Comparison of ENCODE assay signal across 17 mouse cellular contexts in genomic region chr10:62588616-62589015, GRCm38 (mm10). TPM values are rescaled to one million over a fixed set of nuclear protein-coding genes. Genes with fewer than 3 reads are reported as not detected.
DNase-seq lines count a peak whose midpoint lies in the region; ATAC-seq and TF ChIP-seq lines count a peak whose summit lies in the region.
"Had no signal": no experiment of that assay in that cellular context is flagged by ENCODE, and none has a peak within 500 bp of the region (broad histone marks: within the 10 kb centered on the region; RNA-seq: fewer than 3 reads in every experiment).

No protein-coding gene starts in this region.

- no peaks in the 10 kb centered on the region for H3K27me3 ChIP-seq in heart, embryonic 12.5 days (replicated peaks)
- no peaks in the 10 kb centered on the region for H3K27me3 ChIP-seq in heart, adult 2 months (ENCODE audit: control insufficient read depth, insufficient read depth, low read length)
- H3K27me3 ChIP-seq in forebrain, embryonic 11.5 days (ENCODE audit: control insufficient read depth, insufficient read depth, low read length): no peaks in the 10 kb centered on the region
- H3K27me3 ChIP-seq: neural tube, embryonic 12.5 days had no signal

- DNase-seq in heart, adult 2 months: no peak
- DNase-seq in lung, postnatal 10 days: peak; percentile 11
- no peak for DNase-seq in lung, adult 18-20 months
- peak; percentile 52 for DNase-seq in adipocyte (ENCODE audit: low spot score)
- peak; percentile 23 to 39 for DNase-seq in kidney, postnatal 4 days
- no peak for DNase-seq in forebrain, embryonic 11.5 days (ENCODE audit: low spot score)
- DNase-seq: gastrocnemius, postnatal 10 days; layer of hippocampus, adult 9-11 months; liver; lung, adult 2 months; thymus, adult 2 months had no signal

- no peak for TF ChIP-seq POLR2A in heart, adult 2 months (IDR thresholded peaks at IDR 0.05; ENCODE audit: insufficient read depth, low read depth, low read length)

- TF ChIP-seq CTCF in heart, adult 2 months (IDR thresholded peaks at IDR 0.05): no peak

- H3K27ac ChIP-seq in heart, embryonic 12.5 days (ENCODE audit: poor library complexity, severe bottlenecking): no peak overlapping the region
- H3K27ac ChIP-seq in heart, adult 2 months: no peak overlapping the region
- no peak overlapping the region for H3K27ac ChIP-seq in forebrain, embryonic 11.5 days (ENCODE audit: low read depth, low read length)
- H3K27ac ChIP-seq: embryonic facial prominence, embryonic 10.5 days; hindbrain, embryonic 14.5 days; neural tube, embryonic 12.5 days had no signal

- 66% methylated on average over 4 of the region's 4 CpGs for WGBS in heart, embryonic 12.5 days
- WGBS in heart, adult 2 months: 42% methylated on average over 4 of the region's 4 CpGs
- 90% methylated on average over 4 of the region's 4 CpGs for WGBS in forebrain, embryonic 11.5 days

- intact Hi-C loops in heart, adult 2 months (cut with DNase I): no loop called here

- no peak overlapping the region for H3K4me3 ChIP-seq in heart, embryonic 12.5 days
- no peak overlapping the region for H3K4me3 ChIP-seq in heart, adult 2 months
- no peak overlapping the region for H3K4me3 ChIP-seq in forebrain, embryonic 11.5 days (ENCODE audit: low read depth, low read length)
- H3K4me3 ChIP-seq: embryonic facial prominence, embryonic 10.5 days; erythroblast, embryonic 14.5 days; neural tube, embryonic 12.5 days had no signal

- peaks cover 10% of the 10 kb centered on the region for H3K4me1 ChIP-seq in heart, embryonic 12.5 days (replicated peaks)
- H3K4me1 ChIP-seq in heart, adult 2 months (ENCODE audit: control insufficient read depth, insufficient read depth, low read length): no peaks in the 10 kb centered on the region; the same call in 1 of the 2 replicates
- no peaks in the 10 kb centered on the region for H3K4me1 ChIP-seq in forebrain, embryonic 11.5 days (replicated peaks; ENCODE audit: control insufficient read depth, insufficient read depth, low read length)
- H3K4me1 ChIP-seq: embryonic facial prominence, embryonic 10.5 days; neural tube, embryonic 12.5 days had no signal

- no peaks in the 10 kb centered on the region for H3K79me2 ChIP-seq in heart, adult 2 months (replicated peaks; ENCODE audit: control insufficient read depth, insufficient read depth, low read length)

- no peaks in the 10 kb centered on the region for H3K9me3 ChIP-seq in heart, embryonic 12.5 days (replicated peaks)
- no peaks in the 10 kb centered on the region for H3K9me3 ChIP-seq in forebrain, embryonic 11.5 days (ENCODE audit: control insufficient read depth, low read length)
- H3K9me3 ChIP-seq: embryonic facial prominence, embryonic 10.5 days; neural tube, embryonic 12.5 days had no signal

- no peak overlapping the region for H3K4me2 ChIP-seq in heart, embryonic 12.5 days
- H3K4me2 ChIP-seq in forebrain, embryonic 11.5 days (ENCODE audit: low read depth, low read length, severe bottlenecking): no peak overlapping the region
- H3K4me2 ChIP-seq: hindbrain, embryonic 14.5 days; neural tube, embryonic 12.5 days had no signal

- no peak for TF ChIP-seq EP300 in heart, adult 2 months (IDR thresholded peaks at IDR 0.05; ENCODE audit: insufficient read depth, low read depth, low read length)

- peaks cover 96% of the 10 kb centered on the region for H3K36me3 ChIP-seq in heart, embryonic 12.5 days
- H3K36me3 ChIP-seq in heart, adult 2 months (ENCODE audit: control insufficient read depth, insufficient read depth, low read length): peaks cover 9% of the 10 kb centered on the region
- H3K36me3 ChIP-seq in forebrain, embryonic 11.5 days (ENCODE audit: control insufficient read depth, insufficient read depth, low read length): peaks cover 30% of the 10 kb centered on the region

- ATAC-seq in heart, embryonic 12.5 days (ENCODE audit: insufficient number of reproducible peaks, low FRiP score): peak; percentile 23; the same call in 1 of the 2 replicates
- ATAC-seq in forebrain, embryonic 11.5 days (replicated peaks; ENCODE audit: low FRiP score): no peak
- ATAC-seq: intestine, embryonic 16.5 days had no signal

- H3K9ac ChIP-seq in heart, embryonic 12.5 days: no peak overlapping the region
- no peak overlapping the region for H3K9ac ChIP-seq in heart, adult 2 months (ENCODE audit: low read depth, low read length)
- H3K9ac ChIP-seq in forebrain, embryonic 11.5 days (ENCODE audit: low read length): no peak overlapping the region
- H3K9ac ChIP-seq: hindbrain, embryonic 14.5 days; neural tube, embryonic 12.5 days had no signal

RNA-seq across cellular contexts. Expression of gene Kif1bp, which starts 10.4 kb away (rescaled TPM):
- polyA plus RNA-seq in heart, embryonic 12.5 days (2016; fragmentation: Nextera tagmentation; extraction: Ambion mirVana): 34.4 and 38.7 TPM in 2 replicates
- 10 to 100 TPM; 43.3 to 47.3 TPM for total RNA-seq in heart, adult 2 months (2021)
- 23.0 and 35.6 TPM in 2 replicates for polyA plus RNA-seq in heart, adult 2 months (2012; rRNA removed)
- polyA plus RNA-seq in forebrain, embryonic 11.5 days (2014; fragmentation: Nextera tagmentation; extraction: Ambion mirVana): 50.5 and 57.9 TPM in 2 replicates

RNA-seq across cellular contexts. Expression of gene Ddx21, which starts 13.5 kb away (rescaled TPM):
- 17.3 and 18.6 TPM in 2 replicates for polyA plus RNA-seq in heart, embryonic 12.5 days (2016; fragmentation: Nextera tagmentation; extraction: Ambion mirVana)
- 10 to 100 TPM; 30.2 to 30.3 TPM for total RNA-seq in heart, adult 2 months (2021)
- polyA plus RNA-seq in heart, adult 2 months (2012; rRNA removed): 7.0 and 15.5 TPM in 2 replicates
- polyA plus RNA-seq in forebrain, embryonic 11.5 days (2014; fragmentation: Nextera tagmentation; extraction: Ambion mirVana): 41.1 and 41.2 TPM in 2 replicates

Comparison
In these comparisons a context has a peak if more than half of its experiments do, and no peak if none do; other contexts are left out.
1. DNase-seq: peak in lung, postnatal 10 days (single experiment), adipocyte (single experiment) and kidney, postnatal 4 days (2 of 2); none in heart, adult 2 months (0 of 2), lung, adult 18-20 months (0 of 2) and forebrain, embryonic 11.5 days (single experiment).